Mouse (Mus musculus) midbrain, embryonic 10.5 days (tissue): ENCODE measurements around the gene Snx20. TPM values are rescaled to one million over a fixed set of nuclear protein-coding genes. Genes with fewer than 3 reads are reported as not detected.

Experiments
- DNase-seq: peaks from one replicate; pipeline ENCODE4 v3.0.0-alpha.2; 2017; ENCODE audit warnings: low spot score
- H3K27ac ChIP-seq: fragments of 300-500 bp; sonication (generic); replicated peaks from 2 replicates; pipeline ENCODE4 v1.5.1; 2016; ENCODE audit warnings: mild to moderate bottlenecking
- H3K27me3 ChIP-seq: fragments of 300-500 bp; sonication (generic); 2 replicates; pipeline ENCODE4 v1.6.1; 2016; ENCODE audit warnings: low read depth, mild to moderate bottlenecking; ENCODE audit not compliant: poor library complexity, severe bottlenecking
- H3K36me3 ChIP-seq: fragments of 300-500 bp; sonication (generic); 2 replicates; pipeline ENCODE4 v1.6.1; 2016; ENCODE audit warnings: mild to moderate bottlenecking, moderate library complexity
- H3K4me1 ChIP-seq: fragments of 300-500 bp; sonication (generic); 2 replicates; pipeline ENCODE4 v1.6.1; 2016
- H3K4me3 ChIP-seq: fragments of 300-500 bp; sonication (generic); 2 replicates; pipeline ENCODE4 v1.5.1; 2016; ENCODE audit warnings: mild to moderate bottlenecking, moderate library complexity
- H3K9me3 ChIP-seq: fragments of 300-500 bp; sonication (generic); replicated peaks from 2 replicates; pipeline ENCODE4 v1.6.1; 2016; ENCODE audit warnings: mild to moderate bottlenecking
- WGBS: fragments of 180-500 bp; shearing (Covaris S2); methylation state at CpG from one replicate; pipeline ENCODE4 v1.1.7; 2016; 5-methylcytosine and 5-hydroxymethylcytosine counted together
- polyA plus RNA-seq: library from polyadenylated mRNA; unstranded; fragments of >200 nt; fragmentation: Nextera tagmentation; extraction: Ambion mirVana; gene quantifications from 2 replicates; pipeline ENCODE4 v1.2.1, GENCODE M21; 2016

The Snx20 gene
- polyA plus RNA-seq, 1 experiment from 2014 or later, result 1.2 TPM

DNA sequence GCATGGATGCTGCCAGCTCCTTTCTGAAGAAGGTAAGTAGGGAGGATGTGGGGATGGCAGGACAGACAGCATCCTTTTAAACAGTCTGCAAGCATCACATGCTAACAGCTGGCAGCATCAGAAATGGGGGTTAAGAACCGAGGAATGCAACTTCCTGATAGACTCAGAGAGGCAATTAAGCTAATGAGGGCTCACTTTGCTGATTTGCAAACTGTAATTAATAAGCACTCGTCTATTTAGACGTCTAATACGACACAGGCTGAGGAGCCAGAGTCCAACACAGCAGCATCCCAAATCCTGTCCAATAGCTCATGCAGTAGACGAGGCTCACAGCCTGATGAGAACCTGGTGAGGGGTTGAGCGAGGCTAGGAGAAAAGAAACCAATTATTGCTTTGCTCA lies 25.7 kb downstream of the Snx20 start:
- H3K4me3 ChIP-seq, result no peak overlapping the region
- peaks cover 5% of the 10 kb centered on the region; the same call in 1 of the 2 replicates for H3K27me3 ChIP-seq
- peaks cover 24% of the 10 kb centered on the region for H3K4me1 ChIP-seq
- H3K9me3 ChIP-seq, result no peaks in the 10 kb centered on the region
- H3K27ac ChIP-seq, result no peak overlapping the region
- no peaks in the 10 kb centered on the region for H3K36me3 ChIP-seq
- WGBS, result 84% methylated on average over 6 of the region's 6 CpGs
- no peak for DNase-seq

GRCm38 (mm10) chr8:88609036-88609435 lies 26.9 kb downstream of the Snx20 start:
- H3K27ac ChIP-seq, result peak overlapping the region; percentile 57; the same call in 1 of the 2 replicates

GRCm38 (mm10) chr8:88605361-88606040 lies 30.4 kb downstream of the Snx20 start:
- Histone ChIP-seq H3K4me3 (no peak overlapping the region), H3K27ac (peak overlapping the region; percentile 81), H3K9me3 (peaks cover 12% of the 10 kb centered on the region), H3K4me1 (peaks cover 39% of the 10 kb centered on the region), H3K36me3 (no peaks in the 10 kb centered on the region), H3K27me3 (peaks cover 5% of the 10 kb centered on the region; the same call in 1 of the 2 replicates)
- peak; percentile 18 for DNase-seq
- WGBS, result 41% methylated on average over 13 of the region's 13 CpGs

More at GRCm38 (mm10) chr8:88609036-88609435, 26.9 kb downstream of the Snx20 start:
- Histone ChIP-seq H3K27me3 (peaks cover 5% of the 10 kb centered on the region; the same call in 1 of the 2 replicates), H3K9me3 (no peaks in the 10 kb centered on the region), H3K36me3 (no peaks in the 10 kb centered on the region), H3K4me3 (no peak overlapping the region), H3K4me1 (peaks cover 30% of the 10 kb centered on the region)
- WGBS, result 80% methylated on average over 8 of the region's 8 CpGs
- no peak for DNase-seq

GRCm38 (mm10) chr8:88604065-88605038 lies 31.6 kb downstream of the Snx20 start:
- WGBS, result 6% methylated on average over 19 of the region's 20 CpGs

DNA sequence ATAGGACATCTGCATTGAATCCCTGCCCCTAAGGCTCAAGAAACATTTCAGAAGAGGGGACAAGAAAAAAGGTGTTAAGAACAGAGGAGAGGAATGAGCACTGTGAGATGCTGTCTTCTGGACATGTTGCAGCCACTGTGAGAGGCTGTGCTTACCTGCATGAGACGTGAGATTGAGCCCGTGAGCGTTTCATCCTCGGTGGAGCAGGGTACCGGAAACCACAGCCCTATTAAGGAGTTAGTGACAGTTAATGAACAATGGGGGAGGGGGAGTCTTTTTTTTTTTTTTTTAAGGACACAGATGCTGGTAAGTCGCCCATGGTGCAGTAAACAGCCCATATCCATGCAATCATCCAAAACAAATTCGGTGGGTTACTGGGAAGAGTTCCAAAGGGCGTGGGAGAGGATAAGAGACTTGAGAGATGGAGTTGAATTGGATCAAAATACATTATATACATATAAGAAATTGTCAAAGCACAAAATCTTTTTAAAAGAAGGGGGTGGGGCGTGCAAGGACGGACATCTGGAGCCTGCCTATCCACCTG lies 32.4 kb downstream of the Snx20 start:
- Histone ChIP-seq H3K36me3 (no peaks in the 10 kb centered on the region), H3K4me3 (peak overlapping the region; percentile 49), H3K9me3 (peaks cover 12% of the 10 kb centered on the region), H3K27ac (peak overlapping the region; percentile 81), H3K27me3 (no peaks in the 10 kb centered on the region), H3K4me1 (peaks cover 36% of the 10 kb centered on the region)
- WGBS, result 4% methylated on average over 10 of the region's 10 CpGs
- no peak for DNase-seq

More at GRCm38 (mm10) chr8:88604065-88605038, 31.6 kb downstream of the Snx20 start:
- peak overlapping the region; percentile 49 for H3K4me3 ChIP-seq
- H3K36me3 ChIP-seq, result no peaks in the 10 kb centered on the region
- H3K4me1 ChIP-seq, result peaks cover 39% of the 10 kb centered on the region
- peak; percentile 98 for DNase-seq
- peaks cover 12% of the 10 kb centered on the region for H3K9me3 ChIP-seq
- H3K27me3 ChIP-seq, result peaks cover 5% of the 10 kb centered on the region; the same call in 1 of the 2 replicates
- H3K27ac ChIP-seq, result peak overlapping the region; percentile 81

- Histone ChIP-seq H3K9me3 (peaks cover 12% of the 10 kb centered on the region), H3K4me3 (no peak overlapping the region), H3K4me1 (peaks cover 39% of the 10 kb centered on the region), H3K27ac (no peak overlapping the region), H3K36me3 (0 out of 2 replicates have a peak, but pooled peaks cover 2% of the 10 kb centered on the region), H3K27me3 (no peaks in the 10 kb centered on the region)
- 96% methylated on average over 7 of the region's 7 CpGs for WGBS
- DNase-seq, result no peak
Observed at GRCm38 (mm10) chr8:88599491-88599890, 36.4 kb downstream of the Snx20 start.

DNA sequence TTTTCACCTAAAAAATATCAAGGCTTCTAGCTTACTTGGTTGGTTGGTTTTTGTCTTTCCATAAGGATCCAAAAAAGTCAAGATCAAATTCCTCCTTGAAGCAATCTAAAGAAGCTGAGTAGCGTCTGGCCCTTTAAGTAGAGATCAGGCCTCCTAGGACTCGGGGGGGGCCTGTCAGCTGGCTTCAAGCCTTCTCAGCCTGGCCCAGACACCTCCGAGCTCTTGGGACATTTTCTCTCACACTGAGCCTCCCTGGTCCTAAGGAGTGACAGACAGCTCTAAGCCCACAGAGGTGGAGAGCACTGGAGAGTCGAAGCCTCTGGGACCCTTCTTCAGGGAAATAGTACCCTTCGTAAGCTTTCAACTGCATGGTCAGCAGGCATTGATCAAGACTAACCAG lies 37.4 kb downstream of the Snx20 start:
- Histone ChIP-seq H3K4me3 (no peak overlapping the region), H3K9me3 (peaks cover 12% of the 10 kb centered on the region), H3K36me3 (peaks cover 8% of the 10 kb centered on the region; the same call in 1 of the 2 replicates), H3K4me1 (peaks cover 31% of the 10 kb centered on the region), H3K27me3 (no peaks in the 10 kb centered on the region), H3K27ac (peak overlapping the region; percentile 35; the same call in 1 of the 2 replicates)
- whole genome bisulfite sequencing, result 78% methylated on average over 5 of the region's 5 CpGs
- no peak for DNase-seq

DNA sequence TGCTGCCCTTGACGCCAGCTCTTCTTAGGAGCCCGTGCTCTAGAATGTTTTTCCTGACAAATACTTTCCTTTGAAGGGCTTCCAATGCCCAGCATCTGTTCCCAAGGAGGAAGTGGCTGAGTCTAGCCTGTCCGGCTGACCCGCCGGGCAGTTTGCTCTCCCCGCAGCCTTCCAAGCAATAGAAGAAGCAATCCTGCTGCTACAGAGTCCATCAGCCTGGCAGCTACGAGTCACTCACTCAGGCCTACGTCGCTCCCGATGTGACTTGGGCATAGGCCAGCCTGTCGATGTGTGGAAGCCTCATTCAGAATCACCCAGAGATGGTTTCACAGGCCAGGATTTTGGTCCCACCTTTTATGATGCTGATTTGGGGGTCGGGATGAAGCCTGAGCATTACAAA lies 39.9 kb downstream of the Snx20 start:
- 87% methylated on average over 12 of the region's 12 CpGs for WGBS

GRCm38 (mm10) chr8:88593947-88594346 lies 42.0 kb downstream of the Snx20 start:
- Histone ChIP-seq H3K36me3 (peaks cover 55% of the 10 kb centered on the region), H3K27me3 (no peaks in the 10 kb centered on the region), H3K4me1 (peaks cover 23% of the 10 kb centered on the region), H3K27ac (no peak overlapping the region), H3K9me3 (no peaks in the 10 kb centered on the region), H3K4me3 (no peak overlapping the region)
- no peak for DNase-seq
- 96% methylated on average over 1 of the region's 1 CpGs for WGBS

More for the DNA sequence above, 39.9 kb downstream of the Snx20 start:
- Histone ChIP-seq H3K9me3 (peaks cover under 1% of the 10 kb centered on the region; the same call in 1 of the 2 replicates), H3K27ac (no peak overlapping the region), H3K36me3 (peaks cover 34% of the 10 kb centered on the region), H3K27me3 (no peaks in the 10 kb centered on the region), H3K4me3 (no peak overlapping the region), H3K4me1 (peaks cover 23% of the 10 kb centered on the region)
- DNase-seq, result no peak

- Histone ChIP-seq H3K27ac (no peak overlapping the region), H3K27me3 (no peaks in the 10 kb centered on the region), H3K9me3 (no peaks in the 10 kb centered on the region), H3K4me3 (no peak overlapping the region), H3K36me3 (peaks cover 92% of the 10 kb centered on the region), H3K4me1 (0 out of 2 replicates have a peak, but pooled peaks cover 2% of the 10 kb centered on the region)
- WGBS, result 89% methylated on average over 6 of the region's 6 CpGs
- no peak for DNase-seq
Observed at GRCm38 (mm10) chr8:88590226-88590625, 45.7 kb downstream of the Snx20 start.

DNA sequence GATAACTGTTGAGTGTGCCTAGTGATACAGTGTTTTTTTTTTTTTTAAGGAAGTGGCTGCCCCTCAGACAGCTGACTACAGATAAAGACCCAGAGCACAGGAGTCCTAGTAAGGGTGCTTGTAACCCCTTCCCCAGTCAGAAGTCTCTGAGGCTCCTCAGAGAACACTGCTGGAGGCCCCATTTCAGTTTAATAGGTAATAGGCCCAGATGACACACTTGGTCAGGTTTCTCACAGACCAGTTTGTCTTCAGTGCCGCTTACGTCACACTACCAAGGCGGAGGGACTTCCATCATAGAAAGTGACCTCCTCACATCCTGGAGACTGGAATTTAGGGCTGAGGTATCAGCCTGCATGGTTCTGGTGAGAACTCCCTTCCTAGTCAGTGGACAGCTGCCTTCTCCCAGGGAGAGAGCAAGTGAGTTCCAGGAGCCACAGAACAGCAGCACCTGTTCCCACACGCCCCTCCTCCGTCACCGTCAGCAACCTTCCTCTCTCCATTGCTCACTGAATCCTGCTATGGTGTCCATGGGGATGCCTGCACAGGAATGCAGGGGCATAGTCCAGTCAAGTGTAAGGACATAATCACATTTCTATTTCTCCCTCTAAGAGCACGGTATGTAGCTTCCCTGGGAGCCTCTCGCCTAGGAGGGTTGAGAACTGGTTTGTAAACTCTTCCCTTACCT lies 47.6 kb downstream of the Snx20 start:
- Histone ChIP-seq H3K4me3 (no peak overlapping the region), H3K27me3 (no peaks in the 10 kb centered on the region), H3K4me1 (no peaks in the 10 kb centered on the region), H3K27ac (no peak overlapping the region), H3K36me3 (peaks cover 100% of the 10 kb centered on the region), H3K9me3 (no peaks in the 10 kb centered on the region)
- no peak for DNase-seq
- WGBS, result 93% methylated on average over 8 of the region's 8 CpGs

GRCm38 (mm10) chr8:88583863-88584262 lies 52.1 kb downstream of the Snx20 start:
- no peak overlapping the region for H3K4me3 ChIP-seq
- no peaks in the 10 kb centered on the region for H3K9me3 ChIP-seq
- no peaks in the 10 kb centered on the region for H3K27me3 ChIP-seq
- H3K27ac ChIP-seq, result no peak overlapping the region
- peaks cover 25% of the 10 kb centered on the region for H3K4me1 ChIP-seq
- no peak for DNase-seq
- 100% methylated on average over 3 of the region's 3 CpGs for WGBS
- H3K36me3 ChIP-seq, result peaks cover 93% of the 10 kb centered on the region
